Mouse (Mus musculus) left cerebral cortex, adult 9 months (tissue): Measurements from ENCODE around the gene Cav1.
A peak's percentile ranks its signal among the peaks of the same experiment; 100 is the strongest.

ENCODE experiments used
- DNase-seq, 2 experiments: peaks; one replicate each; pipeline ENCODE4 v3.0.0; 2022; ENCODE audit warnings: low spot score in 2 of 2

Gene Cav1

GRCm38 (mm10) chr6:17317167-17317524 is 11.0 kb downstream of the Cav1 start:
- DNase-seq = no peak

DNA sequence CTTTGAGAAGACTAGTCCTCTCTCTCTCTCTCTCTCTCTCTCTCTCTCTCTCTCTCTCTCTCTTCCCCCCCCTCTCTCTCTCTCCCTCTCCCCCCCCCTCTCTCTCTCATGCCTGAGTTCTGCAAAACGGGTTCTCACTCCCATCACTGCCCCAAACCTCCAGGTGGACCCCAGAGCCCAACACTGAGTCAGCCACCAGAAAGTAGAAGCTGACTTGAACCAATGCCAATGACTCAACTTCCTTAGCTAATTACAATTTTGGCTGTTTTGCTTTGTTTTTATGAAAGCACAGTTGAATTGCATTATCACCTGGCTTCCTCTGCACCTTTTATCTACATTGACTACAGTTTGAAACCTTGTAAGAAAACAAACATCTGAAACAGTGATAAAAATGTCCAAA is 11.8 kb downstream of the Cav1 start:
- DNase-seq = no peak

DNA sequence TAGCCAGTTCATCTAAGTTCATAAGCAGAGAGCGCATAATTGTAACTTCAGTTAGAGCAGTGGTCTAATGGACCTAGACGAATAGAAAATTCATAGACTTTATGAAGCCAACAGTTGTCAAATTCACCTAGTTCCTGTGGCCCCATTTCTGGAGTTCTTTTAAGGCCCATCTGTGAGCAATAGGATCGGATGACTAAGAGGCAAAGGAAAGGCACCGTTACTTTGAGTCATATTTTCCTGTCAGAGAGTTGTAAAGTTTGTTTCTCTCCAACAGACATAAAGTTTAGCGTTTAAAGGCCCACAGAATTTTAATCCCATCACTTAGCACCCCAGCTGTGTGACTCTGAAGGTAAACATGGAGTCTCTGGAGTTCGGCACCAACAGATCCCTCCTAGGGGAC is 15.8 kb downstream of the Cav1 start:
- no peak for DNase-seq

- no peak for DNase-seq
Observed at GRCm38 (mm10) chr6:17327216-17327615, 21.1 kb downstream of the Cav1 start.

DNA sequence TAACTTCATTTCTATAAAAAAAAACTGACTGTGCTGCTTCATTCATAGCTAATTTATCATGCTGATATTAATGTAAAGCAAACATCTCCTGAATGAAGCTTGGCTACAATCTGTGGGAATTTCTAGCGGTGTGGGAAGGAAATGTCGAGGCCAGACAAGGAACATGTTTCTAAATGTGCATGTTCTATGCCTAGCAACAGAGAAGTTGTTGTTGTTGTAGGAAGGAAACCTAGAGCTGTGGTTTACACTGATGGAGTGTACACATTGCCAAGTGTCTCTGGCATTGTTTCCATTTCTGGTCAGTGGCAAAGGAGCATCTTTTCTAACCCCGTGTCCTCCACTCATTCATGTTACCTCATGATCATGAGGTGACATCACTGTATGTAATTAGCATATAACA is 23.7 kb downstream of the Cav1 start:
- DNase-seq = no peak

DNA sequence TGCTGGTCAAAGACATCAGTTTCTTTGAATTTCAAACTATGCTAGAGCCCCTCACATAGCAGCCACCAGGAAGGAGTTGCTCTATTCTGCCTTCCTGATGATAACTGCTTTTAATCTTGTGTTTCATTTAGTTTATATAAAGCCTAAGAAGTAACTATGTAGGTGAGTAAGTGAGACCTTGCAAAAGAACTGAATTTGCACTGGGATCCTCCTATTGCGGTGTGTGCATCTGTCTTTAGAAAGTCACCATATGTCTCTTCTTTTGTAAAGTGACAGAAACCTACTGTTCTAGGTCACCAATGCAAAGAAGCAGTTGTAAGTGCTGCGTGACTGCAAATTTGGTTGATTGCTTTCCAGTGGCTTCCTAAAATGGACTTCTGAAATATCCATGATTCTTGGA is 31.6 kb downstream of the Cav1 start:
- no peak for DNase-seq

DNA sequence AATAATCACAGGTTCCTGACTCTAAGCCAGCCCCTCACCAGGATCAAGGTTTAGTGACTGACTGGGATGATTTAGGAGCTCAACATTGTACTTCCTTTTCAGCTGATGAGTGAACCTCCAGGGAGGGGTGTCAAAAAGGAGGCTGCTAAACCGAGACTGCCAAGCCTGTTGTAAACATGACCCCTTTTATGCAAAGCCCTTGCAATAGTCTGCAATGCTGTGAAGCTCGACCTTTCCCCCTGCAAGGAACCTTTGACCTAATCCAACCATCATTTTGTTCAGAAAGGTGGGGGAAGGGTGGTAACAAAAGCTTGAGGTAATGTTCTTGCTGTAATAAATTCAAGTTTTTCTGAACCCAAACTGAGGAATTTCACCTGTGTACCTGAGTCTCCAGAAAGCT is 34.3 kb downstream of the Cav1 start:
- no peak for DNase-seq

- DNase-seq = no peak
Observed at GRCm38 (mm10) chr6:17348011-17348410, 41.9 kb downstream of the Cav1 start.

DNA sequence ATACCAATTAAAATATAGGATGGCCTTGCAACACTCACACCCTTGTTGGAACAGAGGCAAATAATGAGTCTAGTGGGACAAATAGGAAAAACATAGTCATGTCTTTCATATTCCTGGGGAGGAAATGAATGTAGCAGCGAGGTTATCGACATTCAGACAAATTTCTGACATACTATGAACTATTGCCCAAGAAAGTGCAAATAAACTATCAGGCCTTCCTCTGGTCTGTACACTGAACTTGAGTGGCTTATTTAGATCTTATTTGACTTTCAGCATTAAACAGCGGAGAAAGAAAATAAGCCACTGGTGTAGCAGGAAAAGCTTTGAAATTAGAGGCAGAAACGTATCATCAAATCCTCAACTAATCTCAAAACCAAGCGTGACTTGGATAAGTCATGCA is 44.7 kb downstream of the Cav1 start:
- DNase-seq = no peak

DNA sequence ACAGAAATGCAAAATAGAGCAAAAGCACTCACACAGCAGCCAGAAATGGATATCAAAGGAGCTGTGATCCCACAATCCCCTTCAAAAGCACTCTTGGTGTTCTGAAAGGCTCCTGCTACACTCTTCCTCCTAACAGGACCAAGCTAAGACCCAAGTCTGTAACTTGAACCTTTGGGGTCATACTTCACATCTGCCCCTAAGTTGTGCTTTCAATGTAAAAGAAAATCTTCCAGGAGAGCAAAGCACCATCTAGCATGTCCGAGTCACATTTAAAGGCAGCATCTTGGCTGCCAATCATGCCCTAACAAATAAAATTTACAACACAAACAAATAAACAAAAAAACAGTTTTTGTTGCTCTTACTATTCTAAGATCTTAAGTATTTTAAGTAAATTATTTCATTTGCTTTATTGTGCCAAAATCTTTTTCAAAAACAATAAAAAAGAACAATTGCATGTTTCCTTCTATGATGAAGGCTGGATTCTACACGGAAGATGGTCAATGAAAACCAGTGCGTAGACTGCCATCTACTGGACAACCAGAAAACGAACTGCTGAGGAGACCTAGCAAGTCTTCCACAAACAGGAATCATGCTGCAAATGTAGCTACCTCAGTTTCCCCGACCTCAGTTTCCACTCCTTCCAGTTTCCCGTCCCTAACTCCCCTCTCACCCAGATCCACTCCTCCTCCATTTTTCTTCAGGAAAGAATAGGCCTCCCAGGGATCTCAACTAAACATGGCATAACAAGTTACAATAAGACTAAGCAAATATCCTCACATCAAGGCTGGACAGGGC is 53.0 kb downstream of the Cav1 start:
- peak in 1 of 2 experiments; percentile 31 for DNase-seq

DNA sequence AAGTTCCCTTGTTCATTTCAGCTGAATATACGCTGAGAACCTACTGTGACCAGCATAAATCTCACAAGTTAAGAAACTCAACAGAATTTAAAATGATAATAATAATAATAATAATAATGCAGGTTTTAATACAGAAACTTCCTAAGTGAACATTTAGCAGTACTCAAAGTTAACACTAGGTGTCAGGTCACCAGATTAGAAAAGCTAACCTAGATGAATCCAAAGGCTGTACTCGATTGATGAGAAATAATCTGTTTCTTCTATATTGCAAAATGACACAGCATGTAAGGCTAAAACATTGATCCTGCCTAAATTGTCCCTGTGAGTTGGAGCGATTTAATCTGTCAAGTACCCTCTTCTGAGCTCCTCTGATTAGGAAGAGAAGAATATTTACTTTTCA is 56.6 kb downstream of the Cav1 start:
- DNase-seq = no peak

- no peak for DNase-seq
Observed at GRCm38 (mm10) chr6:17363446-17364179, 57.5 kb downstream of the Cav1 start.

DNA sequence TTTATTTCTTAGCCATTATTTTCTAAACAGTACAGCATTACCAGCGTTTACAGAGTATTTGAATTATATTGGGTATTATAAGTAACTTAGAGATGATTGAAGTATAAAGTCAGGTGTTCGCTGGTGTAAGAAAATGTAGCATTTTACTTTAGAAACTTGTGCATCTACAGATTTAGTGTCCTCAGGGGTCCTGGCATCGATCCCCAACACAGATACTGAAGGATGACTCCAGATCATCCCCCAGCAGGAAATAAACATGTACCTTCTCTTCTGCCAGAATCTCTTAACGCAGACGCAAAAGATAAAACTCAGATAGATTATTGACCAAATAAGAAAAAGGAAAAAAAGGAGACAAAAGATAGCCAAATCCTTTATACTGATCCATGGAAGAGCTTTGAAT is 68.2 kb downstream of the Cav1 start:
- DNase-seq = no peak

DNA sequence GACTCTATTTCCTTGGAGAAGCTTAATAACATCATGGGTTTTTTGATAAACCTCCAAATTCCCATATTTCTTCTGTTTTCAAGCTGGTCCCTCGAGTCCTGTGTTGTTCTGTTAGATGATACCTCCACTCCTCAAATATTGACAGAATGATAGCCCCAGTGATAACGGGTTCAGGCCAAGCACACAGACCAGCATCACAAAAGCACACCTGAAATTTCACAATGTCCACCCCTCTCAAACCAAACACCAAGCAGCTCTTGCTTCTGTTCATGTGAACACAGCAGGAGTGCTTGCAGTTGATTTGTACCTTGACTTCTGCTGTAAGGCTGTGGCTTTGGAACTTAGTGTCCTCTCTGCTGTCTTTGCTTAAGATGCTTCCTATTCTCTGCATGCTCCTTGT is 71.2 kb downstream of the Cav1 start:
- no peak for DNase-seq

GRCm38 (mm10) chr6:17380102-17380501 is 74.0 kb downstream of the Cav1 start:
- no peak for DNase-seq

- DNase-seq = no peak
Observed at GRCm38 (mm10) chr6:17381690-17382089, 75.6 kb downstream of the Cav1 start.

- DNase-seq = no peak
Observed at GRCm38 (mm10) chr6:17385531-17385930, 79.4 kb downstream of the Cav1 start.

DNA sequence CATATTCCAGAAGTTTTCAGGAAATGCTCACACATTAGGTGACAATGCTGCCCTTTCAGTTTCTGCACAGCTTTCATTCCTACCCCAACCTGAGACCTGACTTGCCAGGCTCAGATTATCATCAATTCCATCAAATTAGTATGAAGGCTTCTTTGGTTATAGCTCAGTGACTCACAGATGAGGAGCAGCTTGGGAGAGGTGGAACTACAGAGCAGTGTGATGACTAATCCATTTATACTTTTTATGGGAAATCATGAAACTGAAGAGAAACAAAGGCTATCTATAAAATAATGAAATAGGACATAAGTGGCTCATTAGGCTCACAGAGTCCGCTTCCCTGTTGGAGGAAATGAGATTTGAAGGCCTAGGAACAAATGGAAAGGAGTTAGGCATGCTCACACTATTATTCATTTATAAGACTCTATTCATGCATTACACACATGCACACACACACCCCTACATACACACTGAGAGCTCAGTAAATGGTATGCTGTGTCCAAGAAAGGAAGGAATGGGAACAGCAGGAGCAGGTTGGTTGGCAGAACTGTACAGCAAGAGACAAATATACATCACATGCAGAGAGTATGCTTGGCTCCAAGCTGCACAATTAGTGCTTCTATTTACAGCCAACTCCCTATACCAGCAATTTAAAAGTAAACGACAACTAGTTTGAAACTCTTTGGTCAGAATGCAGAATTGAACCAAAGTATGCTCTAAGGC is 82.0 kb downstream of the Cav1 start:
- DNase-seq = peak in 1 of 2 experiments; percentile 15
